Mouse (Mus musculus): Measurements from ENCODE around the gene Adipor1.
A peak's percentile ranks its signal among the peaks of the same experiment; 100 is the strongest.

DNA sequence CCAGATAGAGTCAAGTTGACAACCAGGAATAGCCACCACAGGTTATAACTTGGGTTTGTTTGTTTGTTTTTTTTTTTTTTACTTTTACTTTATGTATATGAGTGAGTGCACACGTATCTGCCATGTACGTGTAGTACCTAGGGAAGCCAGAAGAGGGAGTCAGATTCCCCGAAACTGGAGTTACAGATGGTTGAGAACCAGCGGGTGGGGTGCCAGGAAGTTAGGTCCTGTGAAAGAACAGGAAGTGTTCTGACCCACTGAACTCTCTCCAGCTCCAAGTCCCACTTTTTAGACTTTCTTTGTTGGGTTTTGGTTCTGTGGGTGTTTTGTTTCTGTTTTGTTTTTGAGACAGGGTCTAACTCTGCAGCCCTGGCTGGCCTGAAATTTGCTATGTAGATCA is 20.2 kb downstream of the Adipor1 start:
- TF ChIP-seq CTCF (IDR thresholded peaks at IDR 0.05 in 2 of 3, conservative IDR thresholded peaks at IDR 0.05 in 1 of 3; ENCODE audit: control insufficient read depth in 1 of 3, insufficient read depth in 1 of 3, low read depth in 2 of 3, low read length in 3 of 3, poor library complexity in 1 of 3, severe bottlenecking in 1 of 3) (peak; percentile 30 to 56 (median 51)), POLR2A (IDR thresholded peaks at IDR 0.05; ENCODE audit: control insufficient read depth in 1 of 2, insufficient read depth in 1 of 2, low read depth in 1 of 2, low read length in 2 of 2, poor library complexity in 1 of 2) (no peak), NRF1 (IDR thresholded peaks at IDR 0.05; ENCODE audit: insufficient read depth, low read depth, low read length, poor library complexity, severe bottlenecking) (no peak), RCOR1 (IDR thresholded peaks at IDR 0.05; ENCODE audit: low read depth, low read length) (no peak), EP300 (IDR thresholded peaks at IDR 0.05; ENCODE audit: low read depth in 1 of 2, low read length in 2 of 2) (no peak), MAFK (IDR thresholded peaks at IDR 0.05; ENCODE audit: borderline replicate concordance, low read depth, low read length) (no peak), POLR2AphosphoS2 (IDR thresholded peaks at IDR 0.05; ENCODE audit: low read length) (no peak), GABPA (IDR thresholded peaks at IDR 0.05; ENCODE audit: low read depth, low read length) (no peak), HCFC1 (IDR thresholded peaks at IDR 0.05; ENCODE audit: low read depth, low read length) (no peak)

Measured in MEL (cell line).